In the genomic region with DNA sequence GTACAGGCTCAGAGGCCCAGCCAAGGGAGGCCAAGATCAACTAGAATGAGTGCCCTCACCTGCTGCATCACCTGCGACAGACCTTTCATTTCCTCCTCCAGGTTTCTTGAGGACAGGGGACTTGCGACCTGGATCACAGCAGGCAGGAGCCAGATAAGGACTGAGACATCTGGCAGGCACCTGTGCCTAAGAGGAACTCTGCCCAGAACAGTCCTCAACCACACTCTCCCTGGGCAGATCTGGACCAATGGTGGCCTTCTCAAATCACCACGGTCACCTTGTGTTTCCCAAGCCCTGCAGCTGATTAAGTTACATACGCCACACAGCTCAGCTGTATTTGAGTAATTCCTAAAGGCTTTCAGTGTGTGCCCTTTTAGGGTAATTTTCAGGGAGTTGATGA, we compare ENCODE assay signal across 8 mouse cellular contexts. TPM values are rescaled to one million over a fixed set of nuclear protein-coding genes. Genes with fewer than 3 reads are reported as not detected.
DNase-seq lines count a peak whose midpoint lies in the region; ATAC-seq lines count a peak whose summit lies in the region.

No protein-coding gene starts in this region.

- ATAC-seq in kidney, embryonic 15.5 days (replicated peaks; ENCODE audit: low FRiP score), result no peak
- no peak for ATAC-seq in heart, embryonic 12.5 days (ENCODE audit: insufficient number of reproducible peaks, low FRiP score)
- ATAC-seq in liver, embryonic 15.5 days (ENCODE audit: insufficient read depth), result no peak

- peaks cover 17% of the 10 kb centered on the region for H3K4me1 ChIP-seq in kidney, embryonic 15.5 days
- H3K4me1 ChIP-seq in brown adipose tissue, adult 24 weeks (ENCODE audit: control insufficient read depth, insufficient read depth, insufficient read length, low read length), result peaks cover 14% of the 10 kb centered on the region
- H3K4me1 ChIP-seq in heart, embryonic 12.5 days (replicated peaks), result peaks cover 25% of the 10 kb centered on the region
- H3K4me1 ChIP-seq in liver, embryonic 15.5 days (replicated peaks), result peaks cover 45% of the 10 kb centered on the region

- WGBS in kidney, embryonic 15.5 days, result 62% methylated on average over 4 of the region's 4 CpGs
- 61% methylated on average over 4 of the region's 4 CpGs for WGBS in heart, embryonic 12.5 days
- WGBS in liver, embryonic 15.5 days (ENCODE audit: insufficient replicate concordance), result 44% methylated on average over 4 of the region's 4 CpGs

- peak overlapping the region; percentile 58; the same call in 1 of the 2 replicates for H3K9ac ChIP-seq in kidney, embryonic 15.5 days
- peak overlapping the region; percentile 67 for H3K9ac ChIP-seq in heart, embryonic 12.5 days
- H3K9ac ChIP-seq in liver, embryonic 15.5 days, result peak overlapping the region; percentile 61

- peak overlapping the region; percentile 77 for H3K27ac ChIP-seq in kidney, embryonic 15.5 days
- H3K27ac ChIP-seq in brown adipose tissue, adult 24 weeks (replicated peaks; ENCODE audit: low read depth, low read length), result peak overlapping the region; percentile 54; the same call in 1 of the 2 replicates
- no peak overlapping the region for H3K27ac ChIP-seq in heart, embryonic 12.5 days (ENCODE audit: poor library complexity, severe bottlenecking)
- H3K27ac ChIP-seq in liver, embryonic 15.5 days (replicated peaks), result peak overlapping the region; percentile 84

- peaks cover 10% of the 10 kb centered on the region; the same call in 1 of the 2 replicates for H3K36me3 ChIP-seq in kidney, embryonic 15.5 days
- H3K36me3 ChIP-seq in heart, embryonic 12.5 days, result peaks cover 11% of the 10 kb centered on the region
- H3K36me3 ChIP-seq in liver, embryonic 15.5 days (replicated peaks), result peaks cover 9% of the 10 kb centered on the region

- no peak for DNase-seq in kidney, postnatal 14 days
- no peak for DNase-seq in retina, postnatal 1 day
- no peak for DNase-seq in right cerebral cortex, postnatal 4 days
- no peak for DNase-seq in yolk sac, embryonic 10.5 days (ENCODE audit: low spot score)

- peak overlapping the region; percentile 84 for H3K4me3 ChIP-seq in kidney, embryonic 15.5 days (replicated peaks)
- 0 out of 2 replicates have a peak overlapping the region, but pooled peaks have one; percentile 9 for H3K4me3 ChIP-seq in brown adipose tissue, adult 24 weeks (ENCODE audit: insufficient read depth, low read depth, low read length)
- H3K4me3 ChIP-seq in heart, embryonic 12.5 days, result peak overlapping the region; percentile 64
- peak overlapping the region; percentile 88 for H3K4me3 ChIP-seq in liver, embryonic 15.5 days (replicated peaks)

- H3K4me2 ChIP-seq in kidney, embryonic 15.5 days, result peak overlapping the region; percentile 82
- H3K4me2 ChIP-seq in heart, embryonic 12.5 days, result peak overlapping the region; percentile 80
- peak overlapping the region; percentile 93 for H3K4me2 ChIP-seq in liver, embryonic 15.5 days

- H3K27me3 ChIP-seq in kidney, embryonic 15.5 days, result no peaks in the 10 kb centered on the region
- no peaks in the 10 kb centered on the region for H3K27me3 ChIP-seq in heart, embryonic 12.5 days (replicated peaks)
- H3K27me3 ChIP-seq in liver, embryonic 15.5 days, result no peaks in the 10 kb centered on the region

- H3K9me3 ChIP-seq in kidney, embryonic 15.5 days (replicated peaks), result no peaks in the 10 kb centered on the region
- H3K9me3 ChIP-seq in heart, embryonic 12.5 days (replicated peaks), result no peaks in the 10 kb centered on the region
- no peaks in the 10 kb centered on the region for H3K9me3 ChIP-seq in liver, embryonic 15.5 days (replicated peaks)

RNA-seq across cellular contexts. Expression of gene Gm9903, which starts 0.9 kb away (rescaled TPM):
- polyA plus RNA-seq in kidney, embryonic 15.5 days (2015; fragmentation: Nextera tagmentation; extraction: Ambion mirVana), result 0.36 and 0.79 TPM in 2 replicates
- polyA plus RNA-seq in brown adipose tissue, adult 24 weeks (2012; ENCODE audit: insufficient read depth, insufficient read length, missing spikeins), result not detected in 2 replicates
- polyA plus RNA-seq in heart, embryonic 12.5 days (2016; fragmentation: Nextera tagmentation; extraction: Ambion mirVana), result 0.73 and 1.0 TPM in 2 replicates
- polyA plus RNA-seq in liver, embryonic 15.5 days (2015; fragmentation: Nextera tagmentation; extraction: Ambion mirVana), result 0.08 TPM in 2 replicates

RNA-seq across cellular contexts. Expression of gene Fam53a, which starts 1.2 kb away (rescaled TPM):
- polyA plus RNA-seq in kidney, embryonic 15.5 days (2015; fragmentation: Nextera tagmentation; extraction: Ambion mirVana), result 54.5 and 60.4 TPM in 2 replicates
- polyA plus RNA-seq in brown adipose tissue, adult 24 weeks (2012; ENCODE audit: insufficient read depth, insufficient read length, missing spikeins), result 13.6 and 14.7 TPM in 2 replicates
- 52.9 and 53.5 TPM in 2 replicates for polyA plus RNA-seq in heart, embryonic 12.5 days (2016; fragmentation: Nextera tagmentation; extraction: Ambion mirVana)
- polyA plus RNA-seq in liver, embryonic 15.5 days (2015; fragmentation: Nextera tagmentation; extraction: Ambion mirVana), result 18.3 and 19.7 TPM in 2 replicates

RNA-seq across cellular contexts. Expression of gene Slbp, which starts 21.8 kb away (rescaled TPM):
- 238 and 247 TPM in 2 replicates for polyA plus RNA-seq in kidney, embryonic 15.5 days (2015; fragmentation: Nextera tagmentation; extraction: Ambion mirVana)
- 30.5 and 58.5 TPM in 2 replicates for polyA plus RNA-seq in brown adipose tissue, adult 24 weeks (2012; ENCODE audit: insufficient read depth, insufficient read length, missing spikeins)
- polyA plus RNA-seq in heart, embryonic 12.5 days (2016; fragmentation: Nextera tagmentation; extraction: Ambion mirVana), result 135 and 140 TPM in 2 replicates
- polyA plus RNA-seq in liver, embryonic 15.5 days (2015; fragmentation: Nextera tagmentation; extraction: Ambion mirVana), result 246 and 270 TPM in 2 replicates

RNA-seq across cellular contexts. Expression of gene Tacc3, which starts 27.3 kb away (rescaled TPM):
- 192 and 195 TPM in 2 replicates for polyA plus RNA-seq in kidney, embryonic 15.5 days (2015; fragmentation: Nextera tagmentation; extraction: Ambion mirVana)
- polyA plus RNA-seq in brown adipose tissue, adult 24 weeks (2012; ENCODE audit: insufficient read depth, insufficient read length, missing spikeins), result 3.3 and 3.5 TPM in 2 replicates
- polyA plus RNA-seq in heart, embryonic 12.5 days (2016; fragmentation: Nextera tagmentation; extraction: Ambion mirVana), result 152 and 163 TPM in 2 replicates
- 134 and 140 TPM in 2 replicates for polyA plus RNA-seq in liver, embryonic 15.5 days (2015; fragmentation: Nextera tagmentation; extraction: Ambion mirVana)

RNA-seq across cellular contexts. Expression of gene Tmem129, which starts 27.6 kb away (rescaled TPM):
- 37.4 and 37.5 TPM in 2 replicates for polyA plus RNA-seq in kidney, embryonic 15.5 days (2015; fragmentation: Nextera tagmentation; extraction: Ambion mirVana)
- polyA plus RNA-seq in brown adipose tissue, adult 24 weeks (2012; ENCODE audit: insufficient read depth, insufficient read length, missing spikeins), result 16.3 and 19.4 TPM in 2 replicates
- polyA plus RNA-seq in heart, embryonic 12.5 days (2016; fragmentation: Nextera tagmentation; extraction: Ambion mirVana), result 34.3 and 34.9 TPM in 2 replicates
- polyA plus RNA-seq in liver, embryonic 15.5 days (2015; fragmentation: Nextera tagmentation; extraction: Ambion mirVana), result 20.6 and 23.1 TPM in 2 replicates

Comparison
In these comparisons a context has a peak if more than half of its experiments do, and no peak if none do; other contexts are left out.
1. H3K4me3 ChIP-seq: peak in every context shown above with its lines; median percentile 88 in liver, embryonic 15.5 days; 84 in kidney, embryonic 15.5 days; 64 in heart, embryonic 12.5 days; 9 in brown adipose tissue, adult 24 weeks.